Mouse (Mus musculus) hindbrain, embryonic 16.5 days (tissue): ENCODE data around the gene Col16a1. TPM values are rescaled to one million over a fixed set of nuclear protein-coding genes. Genes with fewer than 3 reads are reported as not detected.

Experiments
- ATAC-seq: fragments of 200-750 bp; cut with Nextera tagmentation; 2 replicates; pipeline ENCODE4 v1.8.0; 2017; ENCODE audit warnings: moderate TSS enrichment, moderate library complexity
- H3K27ac ChIP-seq: fragments of 300-500 bp; sonication (generic); 2 replicates; pipeline ENCODE4 v1.5.1; 2014; ENCODE audit warnings: low read depth, mild to moderate bottlenecking, control low read depth, low read length, moderate library complexity
- H3K27me3 ChIP-seq: fragments of 300-500 bp; sonication (generic); replicated peaks from 2 replicates; pipeline ENCODE4 v1.6.1; 2014; ENCODE audit warnings: low read length; ENCODE audit not compliant: control insufficient read depth, insufficient read depth
- H3K36me3 ChIP-seq: fragments of 300-500 bp; sonication (generic); 2 replicates; pipeline ENCODE4 v1.6.1; 2014; ENCODE audit warnings: mild to moderate bottlenecking, low read length, moderate library complexity, mixed read lengths; ENCODE audit not compliant: control insufficient read depth, insufficient read depth
- H3K4me1 ChIP-seq: fragments of 300-500 bp; sonication (generic); 2 replicates; pipeline ENCODE4 v1.6.1; 2014; ENCODE audit warnings: low read depth, low read length; ENCODE audit not compliant: control insufficient read depth, insufficient read depth
- H3K4me2 ChIP-seq: fragments of 300-500 bp; sonication (generic); 2 replicates; pipeline ENCODE4 v1.6.1; 2014; ENCODE audit warnings: mild to moderate bottlenecking, low read length, control low read depth, moderate library complexity
- H3K4me3 ChIP-seq: fragments of 300-500 bp; sonication (generic); 2 replicates; pipeline ENCODE4 v1.5.1; 2014; ENCODE audit warnings: mild to moderate bottlenecking, low read length, control low read depth, moderate library complexity
- H3K9ac ChIP-seq: fragments of 300-500 bp; sonication (generic); 2 replicates; pipeline ENCODE4 v1.6.1; 2014; ENCODE audit warnings: low read depth, mild to moderate bottlenecking, control low read depth, low read length, moderate library complexity
- H3K9me3 ChIP-seq: fragments of 300-500 bp; sonication (generic); 2 replicates; pipeline ENCODE4 v1.6.1; 2014; ENCODE audit warnings: mild to moderate bottlenecking, low read length, moderate library complexity; ENCODE audit not compliant: control insufficient read depth
- WGBS: fragments of 180-500 bp; shearing (Covaris S2); extraction: QIAGEN DNeasy Blood & Tissue Kit; methylation state at CpG from one replicate; pipeline ENCODE4 v1.1.7; 2014; 5-methylcytosine and 5-hydroxymethylcytosine counted together
- polyA plus RNA-seq: library from polyadenylated mRNA; unstranded; fragments of >200 nt; fragmentation: Nextera tagmentation; extraction: Ambion mirVana; gene quantifications from 2 replicates; pipeline ENCODE4 v1.2.1, GENCODE M21; 2015

Col16a1 gene
- polyA plus RNA-seq, 1 experiment from 2014 or later = 11.8 TPM

GRCm38 (mm10) chr4:130125935-130126334 is 78.3 kb downstream of the Col16a1 start:
- no peak overlapping the region for H3K4me2 ChIP-seq
- H3K9me3 ChIP-seq = no peaks in the 10 kb centered on the region
- no peak for ATAC-seq
- H3K9ac ChIP-seq = no peak overlapping the region
- 82% methylated on average over 5 of the region's 5 CpGs for WGBS
- peaks cover 27% of the 10 kb centered on the region for H3K36me3 ChIP-seq
- no peaks in the 10 kb centered on the region for H3K27me3 ChIP-seq
- H3K4me3 ChIP-seq = no peak overlapping the region
- H3K4me1 ChIP-seq = no peaks in the 10 kb centered on the region
- H3K27ac ChIP-seq = no peak overlapping the region

- Histone ChIP-seq H3K4me3 (no peak overlapping the region), H3K9ac (no peak overlapping the region), H3K36me3 (peaks cover 21% of the 10 kb centered on the region), H3K4me1 (no peaks in the 10 kb centered on the region), H3K9me3 (no peaks in the 10 kb centered on the region), H3K4me2 (no peak overlapping the region), H3K27me3 (no peaks in the 10 kb centered on the region), H3K27ac (no peak overlapping the region)
- WGBS = 82% methylated on average over 5 of the region's 5 CpGs
- no peak for ATAC-seq
Observed at GRCm38 (mm10) chr4:130128907-130129306, 81.3 kb downstream of the Col16a1 start.

GRCm38 (mm10) chr4:130130082-130130481 is 82.4 kb downstream of the Col16a1 start:
- Histone ChIP-seq H3K9ac (no peak overlapping the region), H3K4me2 (no peak overlapping the region), H3K27ac (0 out of 2 replicates have a peak overlapping the region, but pooled peaks have one; percentile 29), H3K9me3 (no peaks in the 10 kb centered on the region), H3K36me3 (peaks cover 18% of the 10 kb centered on the region), H3K4me1 (no peaks in the 10 kb centered on the region), H3K4me3 (no peak overlapping the region), H3K27me3 (no peaks in the 10 kb centered on the region)
- ATAC-seq = no peak
- WGBS = 68% methylated on average over 10 of the region's 10 CpGs

- Histone ChIP-seq H3K9me3 (no peaks in the 10 kb centered on the region), H3K4me2 (no peak overlapping the region), H3K4me3 (no peak overlapping the region), H3K27me3 (no peaks in the 10 kb centered on the region), H3K36me3 (peaks cover 13% of the 10 kb centered on the region), H3K9ac (no peak overlapping the region), H3K4me1 (no peaks in the 10 kb centered on the region), H3K27ac (no peak overlapping the region)
- ATAC-seq = no peak
- WGBS = 55% methylated on average over 13 of the region's 13 CpGs
Observed at GRCm38 (mm10) chr4:130130641-130131350, 83.2 kb downstream of the Col16a1 start.

GRCm38 (mm10) chr4:130131448-130132105 is 83.9 kb downstream of the Col16a1 start:
- Histone ChIP-seq H3K27me3 (no peaks in the 10 kb centered on the region), H3K4me3 (no peak overlapping the region), H3K36me3 (peaks cover 8% of the 10 kb centered on the region), H3K9me3 (no peaks in the 10 kb centered on the region), H3K27ac (no peak overlapping the region), H3K4me2 (no peak overlapping the region), H3K4me1 (no peaks in the 10 kb centered on the region), H3K9ac (no peak overlapping the region)
- no peak for ATAC-seq
- WGBS = 89% methylated on average over 7 of the region's 7 CpGs

GRCm38 (mm10) chr4:130133399-130133798 is 85.8 kb downstream of the Col16a1 start:
- peaks cover 5% of the 10 kb centered on the region for H3K4me1 ChIP-seq
- H3K4me2 ChIP-seq = no peak overlapping the region
- no peak overlapping the region for H3K9ac ChIP-seq
- no peak for ATAC-seq
- H3K36me3 ChIP-seq = no peaks in the 10 kb centered on the region
- no peaks in the 10 kb centered on the region for H3K9me3 ChIP-seq
- H3K27ac ChIP-seq = no peak overlapping the region
- 57% methylated on average over 6 of the region's 6 CpGs for WGBS
- no peak overlapping the region for H3K4me3 ChIP-seq
- H3K27me3 ChIP-seq = peaks cover 2% of the 10 kb centered on the region; the same call in 1 of the 2 replicates

- peak overlapping the region; percentile 68 for H3K9ac ChIP-seq
- ATAC-seq = peak; percentile 69
- no peak overlapping the region for H3K27ac ChIP-seq
- H3K4me3 ChIP-seq = peak overlapping the region; percentile 51
- H3K36me3 ChIP-seq = no peaks in the 10 kb centered on the region
- no peaks in the 10 kb centered on the region for H3K9me3 ChIP-seq
- H3K27me3 ChIP-seq = peaks cover 9% of the 10 kb centered on the region
- peak overlapping the region; percentile 94 for H3K4me2 ChIP-seq
- peaks cover 14% of the 10 kb centered on the region for H3K4me1 ChIP-seq
- under 1% methylated on average over 51 of the region's 57 CpGs for WGBS
Observed at GRCm38 (mm10) chr4:130138441-130139213, 91.0 kb downstream of the Col16a1 start.

- H3K27me3 ChIP-seq = peaks cover 9% of the 10 kb centered on the region
- H3K36me3 ChIP-seq = no peaks in the 10 kb centered on the region
- H3K4me1 ChIP-seq = peaks cover 14% of the 10 kb centered on the region
- H3K9ac ChIP-seq = peak within 1 kb of the TSS; percentile 68
- ATAC-seq = 0 out of 2 replicates have a peak, but pooled peaks have one; percentile 13
- peak within 1 kb of the TSS; percentile 94 for H3K4me2 ChIP-seq
- H3K9me3 ChIP-seq = no peaks in the 10 kb centered on the region
- 0% methylated on average over 14 of the region's 15 CpGs for WGBS
- H3K27ac ChIP-seq = no peak within 1 kb of the TSS
- H3K4me3 ChIP-seq = peak within 1 kb of the TSS; percentile 51
Observed at GRCm38 (mm10) chr4:130139214-130139492, 91.5 kb downstream of the Col16a1 start, which contains the start of gene Hcrtr1. Gene Hcrtr1, minus strand, starts transcription at chr4:130139359.

GRCm38 (mm10) chr4:130140992-130141402 is 93.4 kb downstream of the Col16a1 start:
- Histone ChIP-seq H3K27me3 (peaks cover 9% of the 10 kb centered on the region), H3K9ac (no peak overlapping the region), H3K36me3 (no peaks in the 10 kb centered on the region), H3K4me3 (no peak overlapping the region), H3K4me2 (no peak overlapping the region), H3K9me3 (no peaks in the 10 kb centered on the region), H3K4me1 (peaks cover 14% of the 10 kb centered on the region), H3K27ac (no peak overlapping the region)
- WGBS = 37% methylated on average over 9 of the region's 9 CpGs
- ATAC-seq = peak; percentile 57; the same call in 1 of the 2 replicates
